Mouse (Mus musculus) lung, embryonic 16.5 days (tissue): ENCODE measurements at regions not wholly inside any gene's neighbourhood (a gene's known extent, or its start where the extent isn't known, plus 50 kb on each side); places are given as distances from the start of the nearest gene placed in this dataset.
A peak's percentile ranks its signal among the peaks of the same experiment; 100 is the strongest.

Experiments
- ATAC-seq: fragments of 200-750 bp; cut with Nextera tagmentation; 2 replicates; pipeline ENCODE4 v1.8.0; 2017; ENCODE audit warnings: low read depth, mild to moderate bottlenecking, moderate library complexity
- H3K27ac ChIP-seq: fragments of 300-500 bp; sonication (generic); 2 replicates; pipeline ENCODE4 v1.5.1; 2014; ENCODE audit warnings: mild to moderate bottlenecking, control low read depth, low read length
- H3K27me3 ChIP-seq: fragments of 300-500 bp; sonication (generic); 2 replicates; pipeline ENCODE4 v1.6.1; 2014; ENCODE audit warnings: low read depth, low read length, mixed read lengths; ENCODE audit not compliant: control insufficient read depth, insufficient read depth
- H3K36me3 ChIP-seq: fragments of 300-500 bp; sonication (generic); 2 replicates; pipeline ENCODE4 v1.6.1; 2014; ENCODE audit warnings: low read length; ENCODE audit not compliant: control insufficient read depth, insufficient read depth
- H3K4me1 ChIP-seq: fragments of 300-500 bp; sonication (generic); replicated peaks from 2 replicates; pipeline ENCODE4 v1.6.1; 2014; ENCODE audit warnings: low read length, mixed read lengths; ENCODE audit not compliant: control insufficient read depth, insufficient read depth
- H3K4me2 ChIP-seq: fragments of 300-500 bp; sonication (generic); 2 replicates; pipeline ENCODE4 v1.6.1; 2014; ENCODE audit warnings: low read depth, low read length, control low read depth
- H3K4me3 ChIP-seq: fragments of 300-500 bp; sonication (generic); 2 replicates; pipeline ENCODE4 v1.5.1; 2014; ENCODE audit warnings: mild to moderate bottlenecking, low read length, control low read depth
- H3K9ac ChIP-seq: fragments of 300-500 bp; sonication (generic); 2 replicates; pipeline ENCODE4 v1.6.1; 2014; ENCODE audit warnings: low read length, control low read depth
- H3K9me3 ChIP-seq: fragments of 300-500 bp; sonication (generic); 2 replicates; pipeline ENCODE4 v1.6.1; 2016; ENCODE audit warnings: low read length; ENCODE audit not compliant: control insufficient read depth
- WGBS: fragments of 180-500 bp; shearing (Covaris S2); extraction: QIAGEN DNeasy Blood & Tissue Kit; methylation state at CpG from one replicate; pipeline ENCODE4 v1.1.7; 2014; 5-methylcytosine and 5-hydroxymethylcytosine counted together

- no peaks in the 10 kb centered on the region for H3K9me3 ChIP-seq
- WGBS, result 68% methylated on average over 1 of the region's 1 CpGs
- no peak overlapping the region for H3K9ac ChIP-seq
- no peak overlapping the region for H3K4me2 ChIP-seq
- H3K36me3 ChIP-seq, result no peaks in the 10 kb centered on the region
- no peaks in the 10 kb centered on the region for H3K27me3 ChIP-seq
- no peak for ATAC-seq
- H3K4me3 ChIP-seq, result no peak overlapping the region
- no peaks in the 10 kb centered on the region for H3K4me1 ChIP-seq
- no peak overlapping the region for H3K27ac ChIP-seq
Observed at GRCm38 (mm10) chr14:9105708-9106107, 439.7 kb upstream of the 4930452B06Rik start.

- Histone ChIP-seq H3K4me2 (no peak overlapping the region), H3K4me3 (no peak overlapping the region), H3K9me3 (no peaks in the 10 kb centered on the region), H3K36me3 (no peaks in the 10 kb centered on the region), H3K9ac (no peak overlapping the region), H3K27me3 (no peaks in the 10 kb centered on the region), H3K4me1 (no peaks in the 10 kb centered on the region), H3K27ac (no peak overlapping the region)
- 74% methylated on average over 5 of the region's 5 CpGs for WGBS
- ATAC-seq, result no peak
Observed at GRCm38 (mm10) chr14:9089625-9090326, 423.7 kb upstream of the 4930452B06Rik start.

GRCm38 (mm10) chr14:9087103-9087502, 421.1 kb upstream of the 4930452B06Rik start:
- Histone ChIP-seq H3K4me1 (no peaks in the 10 kb centered on the region), H3K4me3 (no peak overlapping the region), H3K9ac (no peak overlapping the region), H3K27ac (no peak overlapping the region), H3K27me3 (no peaks in the 10 kb centered on the region), H3K36me3 (no peaks in the 10 kb centered on the region), H3K4me2 (no peak overlapping the region), H3K9me3 (no peaks in the 10 kb centered on the region)
- no peak for ATAC-seq

DNA sequence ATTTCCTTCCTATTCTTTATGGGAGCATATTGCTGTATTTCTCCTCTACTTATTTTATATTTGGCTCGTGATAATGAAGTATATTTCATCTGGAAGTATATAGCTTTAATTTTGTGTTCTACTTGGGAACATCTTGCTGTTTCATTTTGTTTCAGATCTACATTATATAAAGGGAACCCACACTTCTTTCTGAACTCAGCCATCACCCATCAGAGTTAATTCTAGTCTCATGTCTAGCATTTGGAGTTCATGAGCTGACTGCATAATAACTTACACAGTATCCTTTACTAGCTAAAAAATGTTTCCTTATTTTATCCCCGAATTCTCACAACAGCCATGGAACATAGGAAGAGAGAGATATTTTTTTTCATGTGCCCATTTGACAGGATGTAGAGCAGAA, 413.6 kb upstream of the 4930452B06Rik start:
- no peak overlapping the region for H3K4me3 ChIP-seq
- H3K9ac ChIP-seq, result no peak overlapping the region
- no peak for ATAC-seq
- no peaks in the 10 kb centered on the region for H3K9me3 ChIP-seq
- WGBS, result 55% methylated on average over 2 of the region's 2 CpGs
- no peaks in the 10 kb centered on the region for H3K27me3 ChIP-seq
- H3K4me2 ChIP-seq, result no peak overlapping the region
- no peak overlapping the region for H3K27ac ChIP-seq
- no peaks in the 10 kb centered on the region for H3K36me3 ChIP-seq
- H3K4me1 ChIP-seq, result no peaks in the 10 kb centered on the region

DNA sequence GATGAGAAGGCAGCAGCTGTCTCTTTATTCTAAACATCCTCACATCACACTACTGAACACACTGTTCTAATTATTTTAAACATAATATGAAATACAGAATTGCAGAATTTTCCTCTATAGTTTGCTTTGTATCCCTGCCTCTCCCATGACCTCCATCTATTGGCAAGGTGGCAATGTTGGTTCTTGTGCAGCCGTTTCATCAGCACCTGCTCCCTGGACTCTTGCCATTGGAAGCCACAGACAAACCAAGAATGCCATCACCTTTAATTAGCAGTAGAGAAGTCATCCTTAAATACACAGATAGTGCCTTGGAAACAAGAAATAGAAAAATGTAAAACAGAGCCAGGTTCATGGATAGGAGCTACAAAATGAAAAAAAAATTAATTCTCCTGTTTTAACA, 413.0 kb upstream of the 4930452B06Rik start:
- no peak for ATAC-seq
- no peaks in the 10 kb centered on the region for H3K4me1 ChIP-seq
- H3K9ac ChIP-seq, result no peak overlapping the region
- no peaks in the 10 kb centered on the region for H3K9me3 ChIP-seq
- 60% methylated on average over 1 of the region's 1 CpGs for WGBS
- H3K27ac ChIP-seq, result no peak overlapping the region
- no peak overlapping the region for H3K4me3 ChIP-seq
- no peaks in the 10 kb centered on the region for H3K27me3 ChIP-seq
- H3K36me3 ChIP-seq, result no peaks in the 10 kb centered on the region
- H3K4me2 ChIP-seq, result no peak overlapping the region

GRCm38 (mm10) chr14:9071176-9071575, 405.1 kb upstream of the 4930452B06Rik start:
- Histone ChIP-seq H3K9me3 (no peaks in the 10 kb centered on the region), H3K4me1 (no peaks in the 10 kb centered on the region), H3K9ac (no peak overlapping the region), H3K36me3 (no peaks in the 10 kb centered on the region), H3K4me2 (no peak overlapping the region), H3K27ac (no peak overlapping the region), H3K27me3 (no peaks in the 10 kb centered on the region), H3K4me3 (no peak overlapping the region)
- WGBS, result 57% methylated on average over 3 of the region's 3 CpGs
- no peak for ATAC-seq

- WGBS, result 31% methylated on average over 9 of the region's 9 CpGs
- H3K4me3 ChIP-seq, result no peak overlapping the region
- no peaks in the 10 kb centered on the region for H3K36me3 ChIP-seq
- no peaks in the 10 kb centered on the region for H3K4me1 ChIP-seq
- H3K27me3 ChIP-seq, result no peaks in the 10 kb centered on the region
- no peaks in the 10 kb centered on the region for H3K9me3 ChIP-seq
- ATAC-seq, result peak; percentile 28; the same call in 1 of the 2 replicates
- H3K4me2 ChIP-seq, result no peak overlapping the region
- no peak overlapping the region for H3K27ac ChIP-seq
- H3K9ac ChIP-seq, result no peak overlapping the region
Observed at GRCm38 (mm10) chr14:9060058-9060457, 394.0 kb upstream of the 4930452B06Rik start.

GRCm38 (mm10) chr14:9028811-9029210, 362.8 kb upstream of the 4930452B06Rik start:
- Histone ChIP-seq H3K4me2 (no peak overlapping the region), H3K4me3 (no peak overlapping the region), H3K27ac (no peak overlapping the region), H3K9ac (no peak overlapping the region), H3K9me3 (no peaks in the 10 kb centered on the region), H3K36me3 (no peaks in the 10 kb centered on the region), H3K4me1 (no peaks in the 10 kb centered on the region), H3K27me3 (no peaks in the 10 kb centered on the region)
- WGBS, result 75% methylated on average over 6 of the region's 6 CpGs
- ATAC-seq, result no peak

DNA sequence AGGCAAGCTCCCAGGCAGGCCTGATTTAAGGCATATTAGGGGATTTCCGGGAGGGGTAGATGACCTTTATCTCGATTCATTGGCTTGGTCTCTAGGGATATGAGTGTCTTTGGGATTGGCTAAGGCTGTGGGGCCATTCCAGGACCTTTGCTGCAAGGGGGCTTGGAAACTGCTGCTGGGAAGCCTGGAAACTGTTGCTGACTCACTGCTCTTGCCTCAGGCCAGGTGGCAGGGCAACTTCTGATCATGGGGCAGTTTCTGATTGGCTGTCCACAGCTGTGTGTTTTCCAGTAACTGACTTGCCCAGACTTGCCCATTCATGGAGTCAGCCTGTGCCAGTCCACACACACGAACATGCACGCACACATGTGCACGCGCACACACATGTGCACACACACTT, 349.8 kb upstream of the 4930452B06Rik start:
- H3K27me3 ChIP-seq, result no peaks in the 10 kb centered on the region
- no peak for ATAC-seq
- no peak overlapping the region for H3K4me3 ChIP-seq
- no peak overlapping the region for H3K9ac ChIP-seq
- H3K4me1 ChIP-seq, result no peaks in the 10 kb centered on the region
- no peaks in the 10 kb centered on the region for H3K36me3 ChIP-seq
- no peak overlapping the region for H3K27ac ChIP-seq
- no peak overlapping the region for H3K4me2 ChIP-seq
- WGBS, result 86% methylated on average over 6 of the region's 6 CpGs
- H3K9me3 ChIP-seq, result no peaks in the 10 kb centered on the region

DNA sequence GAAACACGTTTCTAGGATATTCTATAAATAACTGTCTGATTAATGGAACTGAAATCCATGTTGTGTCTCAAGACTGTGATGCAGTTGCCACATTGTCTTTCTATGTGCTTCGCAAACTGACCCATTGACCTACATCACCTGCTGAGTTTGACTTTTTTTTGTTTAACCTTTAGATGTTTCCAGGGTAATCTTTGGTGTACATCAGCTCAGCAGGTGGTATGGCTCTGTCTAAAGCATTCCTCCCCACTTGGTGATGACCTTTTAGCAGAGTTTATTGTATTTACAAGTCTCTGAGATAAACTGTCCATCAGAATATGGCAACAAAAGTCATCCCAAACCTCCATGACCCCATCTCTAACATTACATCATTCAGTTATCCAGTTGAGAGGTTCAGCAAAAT, 337.0 kb upstream of the 4930452B06Rik start:
- WGBS, result 44% methylated on average over 2 of the region's 2 CpGs
- Histone ChIP-seq H3K27me3 (no peaks in the 10 kb centered on the region), H3K4me2 (no peak overlapping the region), H3K27ac (no peak overlapping the region), H3K4me1 (no peaks in the 10 kb centered on the region), H3K36me3 (no peaks in the 10 kb centered on the region), H3K9ac (no peak overlapping the region), H3K9me3 (no peaks in the 10 kb centered on the region), H3K4me3 (no peak overlapping the region)
- no peak for ATAC-seq
